In the genomic region with DNA sequence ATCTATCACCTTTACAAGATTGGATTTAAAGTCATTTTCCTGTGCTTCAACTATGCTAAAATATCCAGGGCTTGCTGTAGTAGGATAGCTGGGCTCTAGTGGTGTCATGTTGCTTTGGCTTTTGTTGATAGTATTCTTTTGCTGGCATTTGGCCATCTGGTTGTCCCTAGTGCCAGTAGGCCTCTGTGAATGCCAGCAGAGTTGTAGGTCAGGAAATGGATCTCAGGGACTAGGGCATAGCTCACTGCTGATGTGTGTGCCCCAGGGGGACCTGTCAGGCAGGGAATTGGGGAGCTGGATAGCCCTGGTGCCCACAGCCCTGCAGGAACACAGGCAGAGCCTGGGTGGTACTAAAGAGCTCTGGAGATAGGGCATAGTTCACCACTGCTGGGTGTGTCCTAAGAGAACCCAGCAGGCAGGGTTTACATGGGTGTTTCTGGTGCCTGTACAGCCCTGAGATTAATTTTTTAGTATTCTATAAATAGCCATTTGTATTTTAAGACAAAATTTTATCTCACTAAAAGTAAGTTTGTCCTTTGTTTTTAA, we compare ENCODE assay signal across 13 mouse cellular contexts.
DNase-seq lines count a peak whose midpoint lies in the region; ATAC-seq lines count a peak whose summit lies in the region.
"Had no signal": no experiment of that assay in that cellular context is flagged by ENCODE, and none has a peak within 500 bp of the region (broad histone marks: within the 10 kb centered on the region; RNA-seq: fewer than 3 reads in every experiment).

No protein-coding gene starts in this region.

- H3K4me2 ChIP-seq in intestine, embryonic 16.5 days (ENCODE audit: low read depth, low read length), result no peak overlapping the region
- no peak overlapping the region for H3K4me2 ChIP-seq in intestine, embryonic 15.5 days (replicated peaks)
- no peak overlapping the region for H3K4me2 ChIP-seq in heart, embryonic 15.5 days
- H3K4me2 ChIP-seq: liver, embryonic 12.5 days; neural tube, embryonic 15.5 days had no signal

- no peaks in the 10 kb centered on the region for H3K4me1 ChIP-seq in intestine, embryonic 16.5 days (ENCODE audit: control insufficient read depth, insufficient read depth, low read length)
- H3K4me1 ChIP-seq in intestine, embryonic 15.5 days (replicated peaks), result no peaks in the 10 kb centered on the region
- H3K4me1 ChIP-seq in heart, embryonic 15.5 days (replicated peaks), result peaks cover 7% of the 10 kb centered on the region
- H3K4me1 ChIP-seq: liver, embryonic 12.5 days; neural tube, embryonic 15.5 days had no signal

- peak; percentile 1 for DNase-seq in ovary, postnatal 14 days (ENCODE audit: low spot score)
- DNase-seq in ovary, postnatal 36 days (ENCODE audit: low spot score), result no peak
- DNase-seq in yolk sac, embryonic 10.5 days (ENCODE audit: low spot score), result no peak
- no peak for DNase-seq in left cerebral cortex, adult 8-10 months (ENCODE audit: low spot score in 2 of 2)
- DNase-seq: gastrocnemius, adult 2 months; layer of hippocampus, adult 9-11 months; thymus, adult 18-20 months had no signal

- H3K27me3 ChIP-seq in intestine, embryonic 16.5 days (replicated peaks; ENCODE audit: control insufficient read depth, insufficient read depth, low read length), result no peaks in the 10 kb centered on the region
- no peaks in the 10 kb centered on the region for H3K27me3 ChIP-seq in intestine, embryonic 15.5 days (replicated peaks)
- H3K27me3 ChIP-seq in heart, embryonic 15.5 days, result no peaks in the 10 kb centered on the region
- H3K27me3 ChIP-seq: liver, embryonic 12.5 days; neural tube, embryonic 15.5 days had no signal

- H3K36me3 ChIP-seq in intestine, embryonic 16.5 days (ENCODE audit: control insufficient read depth, insufficient read depth, low read length), result no peaks in the 10 kb centered on the region
- H3K36me3 ChIP-seq in intestine, embryonic 15.5 days, result no peaks in the 10 kb centered on the region
- no peaks in the 10 kb centered on the region for H3K36me3 ChIP-seq in heart, embryonic 15.5 days
- H3K36me3 ChIP-seq: liver, embryonic 12.5 days had no signal

- ATAC-seq in intestine, embryonic 16.5 days, result peak; percentile 50
- no peak; the same call in 1 of the 2 replicates for ATAC-seq in intestine, embryonic 15.5 days
- peak; percentile 50 for ATAC-seq in heart, embryonic 15.5 days (replicated peaks; ENCODE audit: insufficient number of reproducible peaks, insufficient read depth, low FRiP score, low read depth)
- ATAC-seq: activated CD4-positive, CD25-positive, alpha-beta regulatory T cell, adult 4 months; liver, embryonic 12.5 days had no signal

- no peak overlapping the region for H3K27ac ChIP-seq in intestine, embryonic 16.5 days (ENCODE audit: low read length)
- no peak overlapping the region for H3K27ac ChIP-seq in intestine, embryonic 15.5 days
- peak overlapping the region; percentile 77 for H3K27ac ChIP-seq in heart, embryonic 15.5 days
- H3K27ac ChIP-seq: gastrocnemius, adult 2 months; liver, embryonic 12.5 days; neural tube, embryonic 15.5 days had no signal

- H3K9me3 ChIP-seq in intestine, embryonic 16.5 days (ENCODE audit: control insufficient read depth, low read length), result no peaks in the 10 kb centered on the region
- H3K9me3 ChIP-seq in intestine, embryonic 15.5 days, result no peaks in the 10 kb centered on the region
- no peaks in the 10 kb centered on the region for H3K9me3 ChIP-seq in heart, embryonic 15.5 days (replicated peaks)
- H3K9me3 ChIP-seq: liver, embryonic 12.5 days; neural tube, embryonic 15.5 days had no signal

- H3K4me3 ChIP-seq in intestine, embryonic 16.5 days (ENCODE audit: low read length), result no peak overlapping the region
- no peak overlapping the region for H3K4me3 ChIP-seq in intestine, embryonic 15.5 days (replicated peaks)
- H3K4me3 ChIP-seq in heart, embryonic 15.5 days, result no peak overlapping the region
- H3K4me3 ChIP-seq: gastrocnemius, adult 2 months; liver, embryonic 12.5 days; neural tube, embryonic 15.5 days had no signal

- no peak overlapping the region for H3K9ac ChIP-seq in intestine, embryonic 16.5 days (ENCODE audit: low read depth, low read length)
- H3K9ac ChIP-seq in intestine, embryonic 15.5 days, result no peak overlapping the region
- no peak overlapping the region for H3K9ac ChIP-seq in heart, embryonic 15.5 days
- H3K9ac ChIP-seq: liver, embryonic 12.5 days; neural tube, embryonic 15.5 days had no signal
